Mouse (Mus musculus) heart, adult 2 months (tissue): ENCODE results near the gene Lfng.

Experiments used
- CTCF ChIP-seq: fragments of 200-600 bp; IDR thresholded peaks from 2 replicates; pipeline ENCODE4 v1.8.1; 2022; ENCODE audit warnings: antibody characterized with exemption, mild to moderate bottlenecking, moderate library complexity
- POLR2A ChIP-seq: fragments of 200-500 bp; IDR thresholded peaks from 2 replicates; pipeline ENCODE4 v1.6.1; 2011; ENCODE audit warnings: mild to moderate bottlenecking, low read depth, low read length, control low read depth; ENCODE audit not compliant: insufficient read depth

DNA sequence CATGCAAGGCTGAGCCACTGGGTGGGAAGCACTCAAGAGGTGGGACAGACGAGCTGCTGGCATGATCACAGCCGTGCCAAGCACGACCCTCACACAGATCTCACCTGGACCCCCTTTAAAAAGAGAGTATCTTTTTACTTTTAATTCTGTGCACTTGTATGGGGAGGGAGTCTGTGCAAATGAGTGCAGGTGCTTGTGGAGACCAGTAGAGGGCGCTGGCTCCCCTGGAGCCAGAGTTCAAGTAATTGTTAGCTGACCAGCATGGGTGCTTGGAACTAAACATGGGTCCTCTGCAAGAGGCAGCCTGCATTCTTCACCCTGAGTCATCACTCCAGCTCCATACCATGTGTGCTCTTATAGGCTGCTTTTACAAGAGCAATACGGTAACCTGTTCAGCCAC, 20.5 kb downstream of the Lfng start:
- TF ChIP-seq POLR2A (no peak), CTCF (peak; percentile 47)
